Mouse (Mus musculus) liver, embryonic 14.5 days (tissue): ENCODE measurements around the gene Capn2.

Experiments
- CTCF ChIP-seq: IDR thresholded peaks from 2 replicates; pipeline ENCODE4 v1.5.1; 2016; ENCODE audit warnings: antibody characterized with exemption, low read depth, control low read depth
- EP300 ChIP-seq: IDR thresholded peaks from 2 replicates; pipeline ENCODE4 v1.6.1; 2016; ENCODE audit warnings: antibody characterized with exemption, low read depth

DNA sequence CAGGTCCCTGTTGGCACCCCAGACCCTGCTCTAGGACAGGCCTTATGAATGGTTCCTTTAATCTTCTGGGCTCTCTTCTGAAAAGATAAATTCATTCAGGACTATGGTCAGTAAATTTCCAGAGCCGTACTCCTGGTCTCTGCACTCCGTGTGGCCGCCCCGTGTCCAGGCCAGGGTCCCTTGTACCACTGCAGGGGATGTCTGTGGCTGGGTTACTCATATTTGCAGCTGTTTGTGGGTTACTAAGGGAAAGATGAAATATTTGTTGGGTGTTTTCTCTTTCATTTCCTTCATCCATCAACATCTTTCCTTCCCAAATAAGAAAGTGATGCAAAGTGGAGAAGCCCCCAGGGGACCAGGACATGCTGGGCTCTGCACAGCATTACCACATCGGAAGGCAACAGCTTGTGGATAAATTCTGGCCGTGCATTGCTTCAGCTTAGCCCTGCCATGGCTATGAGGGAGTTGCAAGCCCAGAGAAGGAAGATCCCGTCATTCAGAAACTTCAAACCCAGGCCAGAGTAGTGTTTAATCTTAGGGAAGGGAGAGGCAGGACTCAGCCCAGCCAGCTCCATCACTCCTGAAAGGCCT, 15.5 kb downstream of the Capn2 start:
- no peak for TF ChIP-seq CTCF
- TF ChIP-seq EP300: no peak
